Mouse (Mus musculus) embryonic facial prominence, embryonic 13.5 days (tissue): ENCODE data around the gene Gm28308. TPM values are rescaled to one million over a fixed set of nuclear protein-coding genes. Genes with fewer than 3 reads are reported as not detected.
A peak's percentile ranks its signal among the peaks of the same experiment; 100 is the strongest.

Experiments
- ATAC-seq: fragments of 200-750 bp; cut with Nextera tagmentation; 2 replicates; pipeline ENCODE4 v1.8.0; 2017; ENCODE audit warnings: low read depth; ENCODE audit not compliant: insufficient number of reproducible peaks, insufficient read depth, low FRiP score, low TSS enrichment
- H3K27ac ChIP-seq: fragments of 300-500 bp; sonication (generic); 2 replicates; pipeline ENCODE4 v1.5.1; 2015; ENCODE audit warnings: moderate library complexity, mild to moderate bottlenecking, inconsistent platforms
- H3K27me3 ChIP-seq: fragments of 300-500 bp; sonication (generic); 2 replicates; pipeline ENCODE4 v1.6.1; 2015; ENCODE audit warnings: mild to moderate bottlenecking, inconsistent platforms
- H3K36me3 ChIP-seq: fragments of 300-500 bp; sonication (generic); 2 replicates; pipeline ENCODE4 v1.6.1; 2015; ENCODE audit warnings: mild to moderate bottlenecking, inconsistent platforms
- H3K4me1 ChIP-seq: fragments of 300-500 bp; sonication (generic); 2 replicates; pipeline ENCODE4 v1.6.1; 2015; ENCODE audit warnings: inconsistent platforms
- H3K4me2 ChIP-seq: fragments of 300-500 bp; sonication (generic); 2 replicates; pipeline ENCODE4 v1.6.1; 2015; ENCODE audit warnings: moderate library complexity, mild to moderate bottlenecking, inconsistent platforms
- H3K4me3 ChIP-seq: fragments of 300-500 bp; sonication (generic); 2 replicates; pipeline ENCODE4 v1.5.1; 2015; ENCODE audit warnings: mild to moderate bottlenecking, inconsistent platforms
- H3K9ac ChIP-seq: fragments of 300-500 bp; sonication (generic); 2 replicates; pipeline ENCODE4 v1.6.1; 2015; ENCODE audit warnings: mild to moderate bottlenecking, inconsistent platforms
- H3K9me3 ChIP-seq: fragments of 300-500 bp; sonication (generic); 2 replicates; pipeline ENCODE4 v1.6.1; 2016; ENCODE audit warnings: inconsistent platforms
- WGBS: fragments of 180-500 bp; shearing (Covaris S2); methylation state at CpG from one replicate; pipeline ENCODE4 v1.1.7; 2015; ENCODE audit warnings: mixed read lengths; 5-methylcytosine and 5-hydroxymethylcytosine counted together
- polyA plus RNA-seq: library from polyadenylated mRNA; unstranded; fragments of >200 nt; fragmentation: Nextera tagmentation; extraction: Ambion mirVana; gene quantifications from 2 replicates; pipeline ENCODE4 v1.2.1, GENCODE M21; 2015

Gm28308 gene
- polyA plus RNA-seq, 1 experiment from 2014 or later: not detected

DNA sequence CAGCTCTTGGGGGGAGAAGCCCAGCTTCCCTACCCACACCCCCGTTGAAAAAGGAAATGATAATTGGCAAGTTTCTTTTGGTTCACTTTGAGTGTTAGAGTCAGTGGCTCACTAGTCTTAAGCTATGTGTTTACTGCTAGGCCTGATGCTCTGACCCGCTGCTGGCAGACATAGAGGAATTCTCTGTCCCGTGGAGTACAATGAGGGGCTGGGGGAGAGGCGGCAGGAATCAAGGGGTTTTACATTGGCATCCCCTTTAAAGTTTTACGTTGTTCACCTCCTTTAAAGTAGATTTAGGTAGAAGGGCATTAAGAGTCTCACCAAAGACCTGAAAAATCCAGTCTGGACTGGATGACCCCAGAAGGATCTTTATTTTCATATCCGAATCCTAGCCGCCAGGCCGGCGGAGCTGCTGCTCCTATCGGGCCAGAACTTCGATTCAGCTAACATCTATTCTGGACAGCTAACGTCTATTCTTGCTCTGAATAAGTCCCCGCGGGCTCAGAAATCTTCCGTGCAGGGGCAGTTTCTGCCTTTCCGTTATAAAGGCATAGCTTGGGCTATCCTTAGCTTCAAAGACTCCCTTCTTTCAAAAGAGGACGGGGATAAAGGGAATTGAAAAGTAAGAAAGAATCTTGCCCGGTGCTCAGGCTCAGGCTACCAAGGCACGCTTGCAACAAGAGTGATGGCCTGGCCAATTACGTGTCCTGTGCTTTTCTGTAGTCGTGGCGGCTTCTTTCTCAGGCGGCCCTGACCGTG is 39.1 kb upstream of the Gm28308 start:
- WGBS: 2% methylated on average over 24 of the region's 24 CpGs
- no peak for ATAC-seq
- Histone ChIP-seq H3K9ac (no peak overlapping the region), H3K9me3 (no peaks in the 10 kb centered on the region), H3K27ac (no peak overlapping the region), H3K4me1 (0 out of 2 replicates have a peak, but pooled peaks cover 4% of the 10 kb centered on the region), H3K4me3 (no peak overlapping the region), H3K27me3 (peaks cover 94% of the 10 kb centered on the region), H3K36me3 (no peaks in the 10 kb centered on the region), H3K4me2 (no peak overlapping the region)

DNA sequence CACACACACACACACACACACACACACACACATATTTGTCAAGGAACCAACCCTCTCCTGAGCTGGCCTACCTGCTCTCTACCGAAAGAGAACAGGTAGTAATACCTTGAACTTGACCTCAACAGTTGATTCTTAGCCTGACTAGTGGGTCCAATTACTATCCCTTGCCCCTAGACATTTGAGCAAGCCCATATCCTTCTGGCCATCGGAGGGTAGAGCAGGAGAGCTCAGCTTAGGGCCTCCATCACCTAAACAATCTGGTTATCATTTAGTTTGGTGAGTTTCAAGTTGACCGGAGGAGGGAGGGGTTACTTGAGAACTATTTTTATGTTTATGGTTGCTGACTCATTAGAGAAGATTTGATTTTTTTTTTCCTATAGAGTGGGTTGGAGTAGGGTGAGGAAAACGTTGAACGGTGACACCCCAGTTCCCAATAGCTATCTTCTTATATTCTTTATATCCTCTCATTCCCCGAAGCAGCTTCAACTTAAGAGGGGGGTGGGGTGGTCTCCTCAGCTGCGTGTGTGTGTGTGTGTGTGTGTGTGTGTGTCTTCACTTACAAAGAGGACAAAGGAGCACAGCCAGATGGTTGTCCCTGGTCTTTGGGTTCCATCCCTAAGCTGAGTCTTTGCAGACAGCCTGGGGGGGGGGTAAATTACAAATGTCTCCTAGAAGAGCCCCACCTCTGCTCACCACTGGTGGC is 38.2 kb upstream of the Gm28308 start:
- H3K27me3 ChIP-seq: peaks cover 95% of the 10 kb centered on the region

DNA sequence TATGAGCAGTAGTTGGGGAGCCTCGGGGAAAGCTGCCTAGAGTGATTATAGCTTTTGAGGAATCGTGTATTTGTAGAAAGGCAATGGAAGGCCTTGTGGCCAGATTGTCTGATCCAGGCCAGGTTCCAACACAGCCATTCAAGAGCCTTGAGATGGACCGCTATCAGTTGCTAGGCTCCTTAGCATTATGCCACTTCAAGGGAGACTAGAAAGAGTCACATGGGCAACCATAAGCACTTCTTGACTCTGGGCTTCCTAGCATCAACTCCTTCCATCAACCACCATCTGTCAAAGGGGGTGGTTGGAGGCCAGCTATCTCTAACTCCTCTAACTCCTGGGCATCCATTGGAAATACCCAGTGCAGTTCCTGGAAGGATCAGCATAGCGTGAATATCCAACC is 36.7 kb upstream of the Gm28308 start:
- WGBS: 2% methylated on average over 4 of the region's 4 CpGs
- no peak overlapping the region for H3K4me2 ChIP-seq
- no peak overlapping the region for H3K27ac ChIP-seq
- peaks cover 9% of the 10 kb centered on the region; the same call in 1 of the 2 replicates for H3K4me1 ChIP-seq
- no peak for ATAC-seq
- H3K9ac ChIP-seq: no peak overlapping the region
- H3K9me3 ChIP-seq: no peaks in the 10 kb centered on the region
- no peak overlapping the region for H3K4me3 ChIP-seq
- H3K36me3 ChIP-seq: no peaks in the 10 kb centered on the region
- peaks cover 96% of the 10 kb centered on the region for H3K27me3 ChIP-seq

More for the DNA sequence above, 38.2 kb upstream of the Gm28308 start:
- WGBS: 7% methylated on average over 7 of the region's 7 CpGs
- no peak for ATAC-seq
- H3K9ac ChIP-seq: no peak overlapping the region
- H3K27ac ChIP-seq: no peak overlapping the region
- H3K4me2 ChIP-seq: no peak overlapping the region
- no peak overlapping the region for H3K4me3 ChIP-seq
- H3K36me3 ChIP-seq: no peaks in the 10 kb centered on the region
- H3K4me1 ChIP-seq: peaks cover 5% of the 10 kb centered on the region; the same call in 1 of the 2 replicates
- H3K9me3 ChIP-seq: no peaks in the 10 kb centered on the region

DNA sequence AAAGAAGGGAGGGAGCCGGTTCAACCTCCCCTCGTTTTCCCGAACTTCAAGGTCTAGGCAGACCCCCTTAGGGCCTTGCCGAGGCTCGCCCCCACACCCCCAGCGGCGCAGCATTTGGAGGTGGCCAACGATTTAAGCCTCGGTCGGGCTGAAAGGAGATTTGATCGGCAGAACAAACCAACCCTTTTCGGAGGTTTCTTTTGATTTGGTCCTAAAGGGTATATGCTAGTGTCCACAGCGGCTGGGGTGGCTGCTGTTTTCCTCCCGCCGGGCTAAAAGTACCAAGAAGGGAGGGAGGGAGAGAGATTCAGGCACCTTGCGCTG is 36.2 kb upstream of the Gm28308 start:
- Histone ChIP-seq H3K4me2 (no peak overlapping the region), H3K27me3 (peaks cover 99% of the 10 kb centered on the region), H3K9me3 (no peaks in the 10 kb centered on the region), H3K4me3 (no peak overlapping the region), H3K4me1 (peaks cover 9% of the 10 kb centered on the region; the same call in 1 of the 2 replicates), H3K27ac (no peak overlapping the region), H3K9ac (no peak overlapping the region), H3K36me3 (no peaks in the 10 kb centered on the region)
- no peak for ATAC-seq
- under 1% methylated on average over 16 of the region's 16 CpGs for whole genome bisulfite sequencing

DNA sequence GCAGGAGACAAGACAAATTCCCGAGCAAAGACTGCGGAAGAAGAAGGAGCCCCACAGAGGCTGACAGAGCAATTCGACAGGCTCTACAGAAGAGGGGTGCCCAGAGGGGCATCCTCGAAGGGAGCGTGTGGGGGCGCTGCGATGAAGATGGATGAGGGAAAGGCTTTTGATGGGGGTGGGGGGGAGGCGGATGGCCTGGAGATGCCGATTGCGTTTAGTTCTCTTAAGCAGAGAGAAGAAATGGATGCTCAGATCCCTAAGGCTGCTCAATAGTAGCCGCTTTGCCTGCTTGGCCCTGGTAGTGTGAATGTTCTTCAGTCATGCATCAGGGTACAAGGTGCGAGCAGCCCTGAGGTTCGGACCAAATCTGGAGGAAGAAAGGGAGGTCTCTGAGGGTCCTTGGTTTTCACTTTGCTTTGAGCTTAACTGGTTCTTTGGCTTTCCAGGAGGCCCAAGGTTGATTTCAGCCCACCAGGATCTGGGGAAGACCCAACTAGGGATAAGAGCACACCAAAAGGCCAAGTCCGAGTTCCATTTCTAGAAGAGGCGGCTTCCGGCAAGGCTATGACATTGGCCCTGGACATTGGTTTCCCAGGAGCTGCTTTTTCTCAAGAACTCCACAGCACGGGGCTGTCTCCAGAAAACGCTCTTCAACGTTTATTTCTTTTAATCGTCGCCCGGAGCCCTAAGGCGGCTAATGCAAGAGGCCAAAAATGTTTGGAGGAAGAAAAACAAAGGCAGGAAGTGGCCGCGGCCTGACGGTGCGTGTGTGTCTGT is 35.7 kb upstream of the Gm28308 start:
- H3K9me3 ChIP-seq: no peaks in the 10 kb centered on the region
- under 1% methylated on average over 27 of the region's 27 CpGs for WGBS
- H3K27ac ChIP-seq: no peak overlapping the region
- H3K4me2 ChIP-seq: no peak overlapping the region
- ATAC-seq: no peak
- H3K4me1 ChIP-seq: peaks cover 9% of the 10 kb centered on the region; the same call in 1 of the 2 replicates
- 0 out of 2 replicates have a peak overlapping the region, but pooled peaks have one; percentile 1 for H3K4me3 ChIP-seq
- H3K36me3 ChIP-seq: no peaks in the 10 kb centered on the region
- H3K27me3 ChIP-seq: peaks cover 99% of the 10 kb centered on the region
- H3K9ac ChIP-seq: no peak overlapping the region

DNA sequence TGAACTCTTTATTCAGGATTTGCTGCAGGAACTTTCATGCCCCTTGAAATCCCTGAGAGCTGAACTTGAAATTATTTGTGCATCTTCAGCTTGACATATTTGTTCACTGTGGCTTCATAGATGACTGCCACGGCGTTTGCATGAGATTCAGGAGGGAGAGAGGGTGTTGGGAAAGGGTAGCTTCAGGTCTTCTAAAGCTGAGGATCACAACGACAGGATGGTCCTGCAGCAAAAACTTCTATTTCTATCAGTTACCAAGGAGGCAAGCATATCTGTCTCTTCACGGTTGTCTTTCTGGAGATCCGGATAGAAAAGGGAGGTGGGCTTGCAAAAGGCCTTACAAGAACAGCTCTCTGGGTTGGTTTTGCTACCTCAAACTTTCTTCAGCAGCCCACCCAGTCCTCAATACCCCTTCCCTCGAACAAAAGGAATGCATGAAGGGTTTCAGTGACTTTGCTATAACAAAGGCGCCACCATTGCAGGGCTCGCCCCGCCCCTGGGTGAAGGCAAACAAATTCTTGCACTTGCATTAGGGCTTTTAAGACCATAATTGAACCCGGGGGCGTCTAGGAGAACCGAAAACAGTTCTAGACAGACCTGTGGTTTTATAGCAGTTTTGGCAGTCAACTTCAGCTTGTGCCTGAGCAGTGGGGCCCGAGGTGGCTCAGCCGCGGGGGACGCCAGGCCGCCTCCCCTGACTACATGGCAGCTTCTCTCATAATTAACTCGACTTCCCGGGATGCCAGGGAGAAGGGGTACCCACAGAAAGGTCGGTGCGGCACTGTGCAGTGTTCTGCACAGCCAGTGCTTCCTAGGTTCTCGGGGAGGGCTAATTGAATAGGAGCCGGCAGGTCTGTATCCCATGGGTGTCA is 34.9 kb upstream of the Gm28308 start:
- Histone ChIP-seq H3K27ac (no peak overlapping the region), H3K4me2 (no peak overlapping the region), H3K36me3 (no peaks in the 10 kb centered on the region), H3K4me1 (peaks cover 9% of the 10 kb centered on the region; the same call in 1 of the 2 replicates), H3K9me3 (no peaks in the 10 kb centered on the region), H3K9ac (no peak overlapping the region), H3K4me3 (0 out of 2 replicates have a peak overlapping the region, but pooled peaks have one; percentile 1), H3K27me3 (peaks cover 99% of the 10 kb centered on the region)
- no peak for ATAC-seq
- 1% methylated on average over 23 of the region's 23 CpGs for WGBS

DNA sequence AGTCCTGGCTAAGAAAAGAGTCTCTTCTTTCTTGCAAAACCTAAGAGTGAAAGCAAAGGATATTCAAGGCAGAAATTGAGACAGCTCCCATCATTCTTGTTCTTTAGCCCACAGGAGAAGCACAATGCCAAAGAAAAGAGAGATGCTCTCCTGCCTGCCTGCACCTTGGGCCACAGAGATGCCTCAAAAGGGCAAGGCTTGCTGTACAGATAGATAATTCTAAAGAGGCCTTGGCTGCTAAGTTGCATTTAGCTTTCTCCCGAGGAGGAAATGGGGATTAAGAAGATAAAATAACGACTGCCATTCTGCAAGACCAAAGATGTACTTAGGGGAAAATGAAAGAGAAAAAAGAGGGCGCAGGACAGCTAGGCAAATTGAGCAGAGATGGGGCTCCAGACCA is 33.8 kb upstream of the Gm28308 start:
- Histone ChIP-seq H3K36me3 (no peaks in the 10 kb centered on the region), H3K9me3 (no peaks in the 10 kb centered on the region), H3K4me1 (peaks cover 9% of the 10 kb centered on the region; the same call in 1 of the 2 replicates), H3K4me2 (no peak overlapping the region), H3K27ac (no peak overlapping the region), H3K27me3 (peaks cover 99% of the 10 kb centered on the region), H3K9ac (no peak overlapping the region), H3K4me3 (no peak overlapping the region)
- no peak for ATAC-seq
- 4% methylated on average over 3 of the region's 3 CpGs for WGBS

DNA sequence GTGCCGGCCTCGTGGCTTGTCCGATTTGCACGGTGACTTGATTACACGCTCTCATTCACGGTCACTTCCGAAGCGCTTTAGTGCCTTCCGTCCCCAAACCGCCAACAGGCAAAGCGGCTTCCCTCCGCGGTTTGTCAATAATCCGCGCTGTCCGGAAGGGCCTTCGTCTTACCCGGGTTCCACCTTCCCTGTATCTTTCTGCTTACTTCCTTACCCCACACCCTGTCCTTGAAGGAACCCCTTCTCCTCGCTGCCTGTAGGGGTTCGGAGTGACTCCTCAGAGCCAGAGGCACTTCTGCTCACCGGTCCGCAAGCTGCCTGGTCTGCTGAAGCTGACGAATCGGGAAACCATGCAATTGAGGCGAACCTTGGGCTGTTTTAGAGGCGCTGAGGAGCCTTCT is 33.3 kb upstream of the Gm28308 start:
- Histone ChIP-seq H3K36me3 (no peaks in the 10 kb centered on the region), H3K4me2 (no peak overlapping the region), H3K27ac (no peak overlapping the region), H3K9ac (no peak overlapping the region), H3K9me3 (no peaks in the 10 kb centered on the region), H3K4me1 (peaks cover 9% of the 10 kb centered on the region; the same call in 1 of the 2 replicates), H3K4me3 (no peak overlapping the region), H3K27me3 (peaks cover 99% of the 10 kb centered on the region)
- under 1% methylated on average over 26 of the region's 26 CpGs for WGBS
- ATAC-seq: no peak

DNA sequence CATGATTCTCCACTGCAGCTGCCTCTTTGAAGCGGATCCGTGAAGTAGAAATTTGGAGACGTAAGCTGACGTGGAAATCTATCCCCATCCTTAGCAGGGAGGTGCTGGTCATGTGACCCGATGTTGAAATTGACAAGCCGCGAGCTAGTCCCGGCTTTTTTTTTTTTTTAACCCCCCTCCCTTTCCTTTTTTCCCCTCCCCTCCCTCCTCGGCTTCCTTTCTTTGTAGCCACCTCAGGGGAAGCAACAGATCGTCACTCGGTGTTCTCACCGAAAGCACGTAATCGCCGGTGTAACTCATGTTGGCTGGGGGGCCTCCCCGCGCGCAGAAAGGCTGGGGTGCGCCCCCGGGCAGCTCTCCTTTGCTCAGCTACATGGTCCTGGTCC is 32.6 kb upstream of the Gm28308 start, which contains the start of gene Hoxa11:
Gene Hoxa11, minus strand, starts transcription at position 54 of the 386 bp plus-strand sequence.
- H3K4me2 ChIP-seq: no peak within 1 kb of the TSS
- 1% methylated on average over 20 of the region's 20 CpGs for WGBS
- no peak for ATAC-seq
- H3K4me3 ChIP-seq: no peak within 1 kb of the TSS
- no peak within 1 kb of the TSS for H3K9ac ChIP-seq
- peaks cover 99% of the 10 kb centered on the region for H3K27me3 ChIP-seq
- no peaks in the 10 kb centered on the region for H3K9me3 ChIP-seq
- H3K27ac ChIP-seq: no peak within 1 kb of the TSS
- peaks cover 9% of the 10 kb centered on the region; the same call in 1 of the 2 replicates for H3K4me1 ChIP-seq
- H3K36me3 ChIP-seq: no peaks in the 10 kb centered on the region

DNA sequence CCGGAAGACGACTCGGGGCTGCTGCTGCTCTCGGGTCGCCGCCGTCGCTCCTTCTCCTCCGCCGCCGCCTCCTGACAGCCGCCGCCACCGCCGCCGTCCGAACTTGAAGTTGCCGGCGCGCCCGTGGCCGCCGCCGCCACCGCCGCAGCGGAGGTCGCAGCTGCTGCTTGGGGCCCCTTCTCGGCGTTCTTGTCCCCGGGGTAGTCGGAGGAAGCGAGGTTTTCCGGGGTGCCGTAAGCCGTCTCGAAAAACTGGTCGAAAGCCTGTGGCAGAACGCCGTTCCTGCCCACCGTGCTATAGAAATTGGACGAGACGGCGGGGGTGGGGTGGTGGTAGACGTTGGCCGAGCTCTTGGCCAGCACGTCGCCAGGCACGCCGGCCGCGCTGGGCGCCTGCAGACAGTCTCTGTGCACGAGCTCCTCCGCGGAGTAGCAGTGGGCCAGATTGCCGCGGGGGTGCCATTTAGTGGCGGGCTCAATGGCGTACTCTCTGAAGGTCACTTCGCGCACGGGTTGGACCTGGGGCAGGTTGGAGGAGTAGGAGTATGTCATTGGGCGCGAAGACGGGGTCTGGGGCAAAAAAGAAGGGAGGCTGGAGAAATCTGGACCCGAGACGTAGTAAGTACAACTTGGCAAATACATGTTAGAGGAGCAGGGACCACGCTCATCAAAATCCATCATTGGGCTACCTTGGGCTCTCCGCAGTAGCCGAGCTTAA is 32.1 kb upstream of the Gm28308 start:
- Histone ChIP-seq H3K27ac (no peak overlapping the region), H3K4me2 (no peak overlapping the region)

More for the DNA sequence above, 32.1 kb upstream of the Gm28308 start:
- peaks cover 99% of the 10 kb centered on the region for H3K27me3 ChIP-seq
- H3K36me3 ChIP-seq: no peaks in the 10 kb centered on the region
- no peaks in the 10 kb centered on the region for H3K9me3 ChIP-seq
- no peak for ATAC-seq
- WGBS: 1% methylated on average over 68 of the region's 71 CpGs
- H3K4me3 ChIP-seq: no peak overlapping the region
- H3K9ac ChIP-seq: no peak overlapping the region
- H3K4me1 ChIP-seq: peaks cover 9% of the 10 kb centered on the region; the same call in 1 of the 2 replicates
